8 mouse cellular contexts compared by ENCODE assay signal in the genomic region with DNA sequence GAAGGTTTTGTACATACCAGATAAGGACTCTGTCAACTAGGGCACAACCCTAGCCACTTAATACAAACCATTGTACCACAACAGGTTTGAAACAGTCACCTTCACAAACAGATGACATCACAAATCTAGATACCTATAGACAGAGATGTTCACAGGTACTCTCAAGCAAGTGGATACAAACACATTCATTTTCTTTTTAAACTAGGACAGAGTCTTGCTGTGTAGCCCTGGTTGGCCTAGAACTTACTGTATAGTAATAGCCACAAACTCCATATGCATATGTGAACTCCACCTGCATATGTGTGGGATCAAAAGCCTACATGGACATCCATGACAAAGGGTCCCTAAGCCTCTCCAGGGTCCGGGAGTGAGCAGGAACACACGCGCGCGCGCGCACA. TPM values are rescaled to one million over a fixed set of nuclear protein-coding genes. Genes with fewer than 3 reads are reported as not detected.
DNase-seq lines count a peak whose midpoint lies in the region; ATAC-seq and TF ChIP-seq lines count a peak whose summit lies in the region.

A gene (plus strand): TSS at position 301 of the 398 bp plus-strand sequence.

- H3K4me3 ChIP-seq in heart, embryonic 11.5 days (ENCODE audit: low read depth, low read length): peak within 1 kb of the TSS; percentile 81
- peak within 1 kb of the TSS; percentile 92 for H3K4me3 ChIP-seq in E14TG2a.4 (replicated peaks; ENCODE audit: low read length)
- H3K4me3 ChIP-seq in forebrain, embryonic 16.5 days (replicated peaks; ENCODE audit: low read length): peak within 1 kb of the TSS; percentile 94
- peak within 1 kb of the TSS; percentile 70 for H3K4me3 ChIP-seq in limb, embryonic 13.5 days

- H3K9me3 ChIP-seq in heart, embryonic 11.5 days (replicated peaks; ENCODE audit: control insufficient read depth, low read length): no peaks in the 10 kb centered on the region
- no peaks in the 10 kb centered on the region for H3K9me3 ChIP-seq in E14TG2a.4 (ENCODE audit: low read length)
- no peaks in the 10 kb centered on the region for H3K9me3 ChIP-seq in forebrain, embryonic 16.5 days (ENCODE audit: control insufficient read depth, low read length)
- no peaks in the 10 kb centered on the region for H3K9me3 ChIP-seq in limb, embryonic 13.5 days

- no peak for ATAC-seq in heart, embryonic 11.5 days (replicated peaks; ENCODE audit: insufficient number of reproducible peaks, low FRiP score, low TSS enrichment)
- no peak for ATAC-seq in forebrain, embryonic 16.5 days
- ATAC-seq in limb, embryonic 13.5 days (ENCODE audit: low FRiP score, low read depth): peak; percentile 11; the same call in 1 of the 2 replicates

- no peak within 1 kb of the TSS for H3K27ac ChIP-seq in heart, embryonic 11.5 days (ENCODE audit: low read depth, low read length)
- peak within 1 kb of the TSS; percentile 79 for H3K27ac ChIP-seq in forebrain, embryonic 16.5 days (ENCODE audit: low read length)
- peak within 1 kb of the TSS; percentile 64 for H3K27ac ChIP-seq in limb, embryonic 13.5 days

- whole genome bisulfite sequencing in heart, embryonic 11.5 days (ENCODE audit: insufficient replicate concordance): 27% methylated on average over 7 of the region's 7 CpGs
- 4% methylated on average over 7 of the region's 7 CpGs for WGBS in forebrain, embryonic 16.5 days
- 6% methylated on average over 7 of the region's 7 CpGs for WGBS in limb, embryonic 13.5 days

- peak within 1 kb of the TSS; percentile 75 for H3K9ac ChIP-seq in heart, embryonic 11.5 days (ENCODE audit: low read depth, low read length)
- H3K9ac ChIP-seq in forebrain, embryonic 16.5 days (replicated peaks; ENCODE audit: low read depth, low read length): peak within 1 kb of the TSS; percentile 90
- H3K9ac ChIP-seq in limb, embryonic 13.5 days: peak within 1 kb of the TSS; percentile 77

- peak within 1 kb of the TSS; percentile 99 for H3K4me2 ChIP-seq in heart, embryonic 11.5 days
- peak within 1 kb of the TSS; percentile 78 for H3K4me2 ChIP-seq in forebrain, embryonic 16.5 days (ENCODE audit: low read length)
- H3K4me2 ChIP-seq in limb, embryonic 13.5 days (replicated peaks): peak within 1 kb of the TSS; percentile 96

- no peak for TF ChIP-seq CTCF in E14TG2a.4 (conservative IDR thresholded peaks at IDR 0.05; ENCODE audit: low read length)

- no peak for DNase-seq in heart, adult 8-10 months (ENCODE audit: low spot score)
- no peak for DNase-seq in ovary, postnatal 14 days (ENCODE audit: low spot score)
- no peak for DNase-seq in right cerebral cortex, postnatal 25 days
- no peak for DNase-seq in spleen, postnatal 36 days (ENCODE audit: low spot score in 2 of 2)

- H3K27me3 ChIP-seq in heart, embryonic 11.5 days (ENCODE audit: control insufficient read depth, insufficient read depth, low read length): peaks cover 15% of the 10 kb centered on the region
- H3K27me3 ChIP-seq in E14TG2a.4 (ENCODE audit: insufficient read depth, low read length): no peaks in the 10 kb centered on the region
- no peaks in the 10 kb centered on the region for H3K27me3 ChIP-seq in forebrain, embryonic 16.5 days (replicated peaks; ENCODE audit: control insufficient read depth, insufficient read depth, low read length)
- peaks cover 7% of the 10 kb centered on the region; the same call in 1 of the 2 replicates for H3K27me3 ChIP-seq in limb, embryonic 13.5 days

- no peaks in the 10 kb centered on the region for H3K36me3 ChIP-seq in heart, embryonic 11.5 days (ENCODE audit: control insufficient read depth, insufficient read depth, low read length)
- H3K36me3 ChIP-seq in E14TG2a.4 (ENCODE audit: insufficient read depth, low read length): no peaks in the 10 kb centered on the region
- no peaks in the 10 kb centered on the region for H3K36me3 ChIP-seq in forebrain, embryonic 16.5 days (ENCODE audit: control insufficient read depth, insufficient read depth)
- H3K36me3 ChIP-seq in limb, embryonic 13.5 days: no peaks in the 10 kb centered on the region

- no peaks in the 10 kb centered on the region for H3K4me1 ChIP-seq in heart, embryonic 11.5 days (ENCODE audit: control insufficient read depth, insufficient read depth, low read length)
- H3K4me1 ChIP-seq in E14TG2a.4 (replicated peaks; ENCODE audit: low read depth, low read length): peaks cover 15% of the 10 kb centered on the region
- peaks cover 2% of the 10 kb centered on the region; the same call in 1 of the 2 replicates for H3K4me1 ChIP-seq in forebrain, embryonic 16.5 days (replicated peaks; ENCODE audit: control insufficient read depth, insufficient read depth, low read length)
- peaks cover 4% of the 10 kb centered on the region for H3K4me1 ChIP-seq in limb, embryonic 13.5 days

RNA-seq across cellular contexts. Expression of the gene that starts here (rescaled TPM):
- polyA plus RNA-seq in heart, embryonic 11.5 days (2014; fragmentation: Nextera tagmentation; extraction: Ambion mirVana): 1.6 TPM in 2 replicates
- 1 to 10 TPM in 2 of 4 experiments, under 1 TPM in 2; 0.86 to 2.1 (median 1.0) TPM for total RNA-seq in heart, adult 8-10 months (2022)
- polyA plus RNA-seq in forebrain, embryonic 16.5 days (2015; fragmentation: Nextera tagmentation; extraction: Ambion mirVana): 38.1 and 39.3 TPM in 2 replicates
- polyA plus RNA-seq in limb, embryonic 13.5 days (2015; fragmentation: Nextera tagmentation; extraction: Ambion mirVana): 6.6 and 7.2 TPM in 2 replicates
